Mouse (Mus musculus) forebrain, postnatal 0 days (tissue): Measurements from ENCODE around the gene Wfdc13. TPM values are rescaled to one million over a fixed set of nuclear protein-coding genes. Genes with fewer than 3 reads are reported as not detected.

Experiments
- ATAC-seq: fragments of 200-750 bp; cut with Nextera tagmentation; 2 replicates; pipeline ENCODE4 v1.8.0; 2017; ENCODE audit warnings: mild to moderate bottlenecking, moderate library complexity
- DNase-seq: peaks from one replicate; pipeline ENCODE4 v3.0.0-alpha.2; 2015
- H3K27ac ChIP-seq: fragments of 300-500 bp; sonication (generic); 2 replicates; pipeline ENCODE4 v1.5.1; 2014; ENCODE audit warnings: low read depth, mild to moderate bottlenecking, antibody characterized with exemption, low read length, moderate library complexity, mixed read lengths
- H3K27me3 ChIP-seq: fragments of 300-500 bp; sonication (generic); 2 replicates; pipeline ENCODE4 v1.6.1; 2014; ENCODE audit warnings: mild to moderate bottlenecking, low read length, mixed read lengths; ENCODE audit not compliant: insufficient read depth
- H3K36me3 ChIP-seq: fragments of 300-500 bp; sonication (generic); 2 replicates; pipeline ENCODE4 v1.6.1; 2014; ENCODE audit warnings: mild to moderate bottlenecking, moderate library complexity; ENCODE audit not compliant: insufficient read depth
- H3K4me1 ChIP-seq: fragments of 300-500 bp; sonication (generic); 2 replicates; pipeline ENCODE4 v1.6.1; 2014; ENCODE audit warnings: antibody characterized with exemption; ENCODE audit not compliant: insufficient read depth
- H3K4me2 ChIP-seq: fragments of 300-500 bp; sonication (generic); 2 replicates; pipeline ENCODE4 v1.6.1; 2014; ENCODE audit warnings: low read depth, mild to moderate bottlenecking, moderate library complexity
- H3K4me3 ChIP-seq: fragments of 300-500 bp; sonication (generic); 2 replicates; pipeline ENCODE4 v1.5.1; 2014; ENCODE audit warnings: low read depth, low read length, mixed read lengths
- H3K9ac ChIP-seq: fragments of 300-500 bp; sonication (generic); 2 replicates; pipeline ENCODE4 v1.6.1; 2014; ENCODE audit warnings: mild to moderate bottlenecking
- H3K9me3 ChIP-seq: fragments of 300-500 bp; sonication (generic); 2 replicates; pipeline ENCODE4 v1.6.1; 2016; ENCODE audit warnings: low read length
- CTCF ChIP-seq: sonication (generic); IDR thresholded peaks from 2 replicates; pipeline ENCODE4 v1.5.1; 2016; ENCODE audit warnings: antibody characterized with exemption, control low read depth, low read depth
- WGBS: fragments of 180-500 bp; shearing (Covaris S2); extraction: QIAGEN DNeasy Blood & Tissue Kit; methylation state at CpG from one replicate; pipeline ENCODE4 v1.1.7; 2014; 5-methylcytosine and 5-hydroxymethylcytosine counted together
- polyA plus RNA-seq: library from polyadenylated mRNA; unstranded; fragments of >200 nt; fragmentation: Nextera tagmentation; extraction: Ambion mirVana; gene quantifications from 2 replicates; pipeline ENCODE4 v1.2.1, GENCODE M21; 2015
- total RNA-seq: library from RNA; depleted of rRNA; stranded (reverse); fragments of >200 nt; gene quantifications from 2 replicates; pipeline ENCODE4 v1.2.3, GENCODE M21; 2014; rRNA removed

Gene Wfdc13
- total and polyA plus RNA-seq, 2 experiments from 2014 or later: not detected

DNA sequence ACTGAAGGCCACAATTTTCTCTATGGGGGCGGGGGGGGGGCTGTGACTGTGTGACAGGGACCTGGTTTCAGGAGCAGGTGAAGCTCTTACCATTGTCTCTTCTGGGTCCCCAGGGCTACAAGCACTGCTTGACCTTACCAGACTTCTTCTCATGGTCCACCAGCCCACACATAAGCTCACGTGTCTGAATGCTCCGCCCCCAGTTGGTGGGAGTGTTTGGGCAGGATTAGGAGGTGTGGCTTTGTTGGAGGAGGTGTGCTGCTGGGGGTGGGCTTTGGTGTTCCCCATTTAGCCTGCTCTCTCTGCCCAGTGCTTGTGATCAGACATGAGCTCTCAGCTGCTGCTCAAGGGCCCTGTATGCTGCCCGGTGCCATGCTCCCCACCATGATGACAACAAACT, 38.4 kb downstream of the Wfdc13 start:
- WGBS: 71% methylated on average over 4 of the region's 4 CpGs
- TF ChIP-seq CTCF: no peak
- H3K27me3 ChIP-seq: no peaks in the 10 kb centered on the region
- no peak overlapping the region for H3K4me2 ChIP-seq
- H3K9ac ChIP-seq: no peak overlapping the region
- DNase-seq (no peak), ATAC-seq (no peak)
- H3K36me3 ChIP-seq: no peaks in the 10 kb centered on the region
- no peak overlapping the region for H3K27ac ChIP-seq
- H3K9me3 ChIP-seq: no peaks in the 10 kb centered on the region
- no peak overlapping the region for H3K4me3 ChIP-seq
- H3K4me1 ChIP-seq: no peaks in the 10 kb centered on the region

GRCm38 (mm10) chr2:164725895-164726619, 41.1 kb downstream of the Wfdc13 start:
- no peaks in the 10 kb centered on the region for H3K9me3 ChIP-seq
- ATAC-seq (no peak), DNase-seq (peak; percentile 76)
- no peaks in the 10 kb centered on the region for H3K27me3 ChIP-seq
- no peak overlapping the region for H3K9ac ChIP-seq
- peak; percentile 86 for TF ChIP-seq CTCF
- WGBS: 27% methylated on average over 6 of the region's 6 CpGs
- H3K27ac ChIP-seq: no peak overlapping the region
- no peaks in the 10 kb centered on the region for H3K4me1 ChIP-seq
- H3K4me3 ChIP-seq: no peak overlapping the region
- H3K4me2 ChIP-seq: no peak overlapping the region
- H3K36me3 ChIP-seq: no peaks in the 10 kb centered on the region

- 83% methylated on average over 5 of the region's 5 CpGs for WGBS
Observed at GRCm38 (mm10) chr2:164731719-164732118, 46.8 kb downstream of the Wfdc13 start.

DNA sequence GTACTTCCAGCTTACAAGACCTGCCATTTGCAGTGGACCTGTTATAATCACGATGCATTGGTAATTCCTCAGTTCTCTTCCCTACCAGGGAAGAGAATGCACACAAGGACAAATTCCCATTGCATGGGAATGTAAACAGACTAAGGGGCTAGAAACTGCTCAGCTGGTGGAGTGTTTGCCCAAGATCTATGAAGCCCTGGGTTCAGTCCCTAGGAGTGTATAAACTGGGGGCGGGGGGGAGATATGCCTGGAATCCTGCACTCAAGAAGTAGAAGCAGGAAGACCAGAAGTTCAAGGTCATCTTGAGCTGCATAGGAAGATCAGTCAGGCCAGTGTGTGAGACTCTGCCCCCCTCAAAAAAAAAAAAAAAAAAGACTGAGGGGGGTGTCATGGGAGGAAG, 48.4 kb downstream of the Wfdc13 start:
- DNase-seq: no peak

More at GRCm38 (mm10) chr2:164731719-164732118, 46.8 kb downstream of the Wfdc13 start:
- Histone ChIP-seq H3K4me3 (no peak overlapping the region), H3K27me3 (no peaks in the 10 kb centered on the region), H3K36me3 (no peaks in the 10 kb centered on the region), H3K9ac (no peak overlapping the region), H3K27ac (no peak overlapping the region), H3K9me3 (no peaks in the 10 kb centered on the region), H3K4me2 (no peak overlapping the region), H3K4me1 (no peaks in the 10 kb centered on the region)
- ATAC-seq (no peak), DNase-seq (no peak)
- TF ChIP-seq CTCF: no peak

DNA sequence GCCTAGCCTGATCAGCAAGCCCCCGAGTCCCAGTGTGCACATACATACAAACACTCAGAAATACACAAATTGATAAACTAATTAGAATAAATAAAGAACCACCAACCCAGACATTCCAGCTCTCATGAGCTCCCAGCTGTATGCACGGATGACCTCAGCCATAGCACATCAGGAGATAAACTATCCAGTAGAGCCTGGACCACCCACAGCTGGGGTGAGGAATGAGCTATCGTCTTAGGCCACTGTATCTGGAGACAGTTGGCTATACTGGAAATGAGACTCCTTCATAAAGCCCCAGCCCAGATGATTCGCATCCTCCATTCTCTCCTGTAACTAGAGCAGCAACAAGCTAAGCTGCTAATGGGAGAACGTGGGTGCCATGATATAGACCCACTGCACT, 49.9 kb downstream of the Wfdc13 start:
- H3K27me3 ChIP-seq: no peaks in the 10 kb centered on the region
- 89% methylated on average over 5 of the region's 5 CpGs for WGBS
- H3K4me1 ChIP-seq: no peaks in the 10 kb centered on the region
- TF ChIP-seq CTCF: no peak
- H3K4me2 ChIP-seq: no peak overlapping the region
- DNase-seq (no peak), ATAC-seq (no peak)
- H3K27ac ChIP-seq: no peak overlapping the region
- H3K36me3 ChIP-seq: no peaks in the 10 kb centered on the region
- no peaks in the 10 kb centered on the region for H3K9me3 ChIP-seq
- no peak overlapping the region for H3K4me3 ChIP-seq
- no peak overlapping the region for H3K9ac ChIP-seq

More for the DNA sequence above, 48.4 kb downstream of the Wfdc13 start:
- no peak for TF ChIP-seq CTCF
- H3K27ac ChIP-seq: no peak overlapping the region
- ATAC-seq: no peak
- no peak overlapping the region for H3K4me2 ChIP-seq
- WGBS: 95% methylated on average over 2 of the region's 2 CpGs
- no peaks in the 10 kb centered on the region for H3K36me3 ChIP-seq
- H3K4me1 ChIP-seq: no peaks in the 10 kb centered on the region
- H3K9ac ChIP-seq: no peak overlapping the region
- no peak overlapping the region for H3K4me3 ChIP-seq
- H3K27me3 ChIP-seq: no peaks in the 10 kb centered on the region
- H3K9me3 ChIP-seq: no peaks in the 10 kb centered on the region

- TF ChIP-seq CTCF: no peak
- no peak overlapping the region for H3K4me2 ChIP-seq
- no peaks in the 10 kb centered on the region for H3K9me3 ChIP-seq
- ATAC-seq: no peak
- DNase-seq: no peak
- no peak overlapping the region for H3K9ac ChIP-seq
- no peaks in the 10 kb centered on the region for H3K4me1 ChIP-seq
- H3K4me3 ChIP-seq: no peak overlapping the region
- 90% methylated on average over 5 of the region's 5 CpGs for WGBS
- no peaks in the 10 kb centered on the region for H3K27me3 ChIP-seq
- H3K27ac ChIP-seq: no peak overlapping the region
- H3K36me3 ChIP-seq: no peaks in the 10 kb centered on the region
Observed at GRCm38 (mm10) chr2:164735446-164735845, 50.5 kb downstream of the Wfdc13 start.

Other genes with a start within 250 kb of the Wfdc13 start
Only the 30 nearest of the 32 such genes appear.
- 3.6 and 10.5 TPM in 2 replicates for gene Gm20458, start 224.1 kb upstream of the Wfdc13 start, total RNA-seq
- gene Gm20458, start 224.1 kb upstream of the Wfdc13 start, polyA plus RNA-seq: 10.0 and 10.7 TPM in 2 replicates
- not detected in 2 replicates for gene Trp53tg5, start 211.4 kb upstream of the Wfdc13 start, total RNA-seq
- gene Trp53tg5, start 211.4 kb upstream of the Wfdc13 start, polyA plus RNA-seq: not detected in 2 replicates
- 21.7 and 23.9 TPM in 2 replicates for gene Dbndd2, start 199.0 kb upstream of the Wfdc13 start, total RNA-seq
- 10.9 and 17.6 TPM in 2 replicates for gene Dbndd2, start 199.0 kb upstream of the Wfdc13 start, polyA plus RNA-seq
- 47.6 and 77.6 TPM in 2 replicates for gene Pigt, start 187.6 kb upstream of the Wfdc13 start, total RNA-seq
- gene Pigt, start 187.6 kb upstream of the Wfdc13 start, polyA plus RNA-seq: 91.0 and 93.8 TPM in 2 replicates
- gene Wfdc2, start 122.7 kb upstream of the Wfdc13 start, total RNA-seq: 1.5 and 6.1 TPM in 2 replicates
- 4.3 and 7.3 TPM in 2 replicates for gene Wfdc2, start 122.7 kb upstream of the Wfdc13 start, polyA plus RNA-seq
- gene Spint3, start 111.6 kb upstream of the Wfdc13 start, total RNA-seq: not detected in 2 replicates
- not detected in 2 replicates for gene Spint3, start 111.6 kb upstream of the Wfdc13 start, polyA plus RNA-seq
- gene Wfdc6a, start 99.7 kb upstream of the Wfdc13 start, total RNA-seq: not detected in 2 replicates
- 0.33 TPM in 1 of 2 replicates, not detected in the other for gene Wfdc6a, start 99.7 kb upstream of the Wfdc13 start, polyA plus RNA-seq
- not detected in 2 replicates for gene Eppin, start 91.5 kb upstream of the Wfdc13 start, total RNA-seq
- 0.19 TPM in 1 of 2 replicates, not detected in the other for gene Eppin, start 91.5 kb upstream of the Wfdc13 start, polyA plus RNA-seq
- gene Wfdc6b, start 71.6 kb upstream of the Wfdc13 start, total RNA-seq: not detected in 2 replicates
- gene Wfdc6b, start 71.6 kb upstream of the Wfdc13 start, polyA plus RNA-seq: not detected in 2 replicates
- not detected in 2 replicates for gene Wfdc8, start 71.5 kb upstream of the Wfdc13 start, total RNA-seq
- not detected in 2 replicates for gene Wfdc8, start 71.5 kb upstream of the Wfdc13 start, polyA plus RNA-seq
- gene Wfdc16, start 46.3 kb upstream of the Wfdc13 start, total RNA-seq: not detected in 2 replicates
- not detected in 2 replicates for gene Wfdc16, start 46.3 kb upstream of the Wfdc13 start, polyA plus RNA-seq
- gene Wfdc10, start 29.1 kb upstream of the Wfdc13 start, total RNA-seq: not detected in 2 replicates
- not detected in 2 replicates for gene Wfdc10, start 29.1 kb upstream of the Wfdc13 start, polyA plus RNA-seq
- not detected in 2 replicates for gene Wfdc9, start 28.5 kb upstream of the Wfdc13 start, total RNA-seq
- not detected in 2 replicates for gene Wfdc9, start 28.5 kb upstream of the Wfdc13 start, polyA plus RNA-seq
- not detected in 2 replicates for gene Wfdc11, start 11.0 kb upstream of the Wfdc13 start, total RNA-seq
- gene Wfdc11, start 11.0 kb upstream of the Wfdc13 start, polyA plus RNA-seq: not detected in 2 replicates
- gene Spint4, start 13.4 kb downstream of the Wfdc13 start, total RNA-seq: not detected in 2 replicates
- not detected in 2 replicates for gene Spint4, start 13.4 kb downstream of the Wfdc13 start, polyA plus RNA-seq
- gene Spint5, start 30.2 kb downstream of the Wfdc13 start, total RNA-seq: not detected in 2 replicates
- not detected in 2 replicates for gene Spint5, start 30.2 kb downstream of the Wfdc13 start, polyA plus RNA-seq
- 0.54 and 0.81 TPM in 2 replicates for gene Wfdc3, start 60.8 kb downstream of the Wfdc13 start, total RNA-seq
- 0.89 and 1.1 TPM in 2 replicates for gene Wfdc3, start 60.8 kb downstream of the Wfdc13 start, polyA plus RNA-seq
- gene Dnttip1, start 60.9 kb downstream of the Wfdc13 start, total RNA-seq: 23.2 and 26.1 TPM in 2 replicates
- 52.3 and 60.1 TPM in 2 replicates for gene Dnttip1, start 60.9 kb downstream of the Wfdc13 start, polyA plus RNA-seq
- 24.9 and 29.2 TPM in 2 replicates for gene Ube2c, start 84.8 kb downstream of the Wfdc13 start, total RNA-seq
- 30.9 and 38.4 TPM in 2 replicates for gene Ube2c, start 84.8 kb downstream of the Wfdc13 start, polyA plus RNA-seq
- 0.38 and 2.9 TPM in 2 replicates for gene Tnnc2, start 94.9 kb downstream of the Wfdc13 start, total RNA-seq
- gene Tnnc2, start 94.9 kb downstream of the Wfdc13 start, polyA plus RNA-seq: 0.50 and 0.63 TPM in 2 replicates
- 72.0 and 77.5 TPM in 2 replicates for gene Snx21, start 100.7 kb downstream of the Wfdc13 start, total RNA-seq
- 48.5 and 50.2 TPM in 2 replicates for gene Snx21, start 100.7 kb downstream of the Wfdc13 start, polyA plus RNA-seq
- 17.4 and 23.0 TPM in 2 replicates for gene Acot8, start 119.8 kb downstream of the Wfdc13 start, total RNA-seq
- gene Acot8, start 119.8 kb downstream of the Wfdc13 start, polyA plus RNA-seq: 13.7 and 17.1 TPM in 2 replicates
- 5.5 and 6.7 TPM in 2 replicates for gene Zswim3, start 120.0 kb downstream of the Wfdc13 start, total RNA-seq
- gene Zswim3, start 120.0 kb downstream of the Wfdc13 start, polyA plus RNA-seq: 2.6 and 5.2 TPM in 2 replicates
- 11.2 and 18.6 TPM in 2 replicates for gene Zswim1, start 137.6 kb downstream of the Wfdc13 start, total RNA-seq
- gene Zswim1, start 137.6 kb downstream of the Wfdc13 start, polyA plus RNA-seq: 27.5 and 32.6 TPM in 2 replicates
- 0.62 and 1.00 TPM in 2 replicates for gene Spata25, start 143.4 kb downstream of the Wfdc13 start, total RNA-seq
- not detected in 2 replicates for gene Spata25, start 143.4 kb downstream of the Wfdc13 start, polyA plus RNA-seq
- 86.2 and 93.8 TPM in 2 replicates for gene Ctsa, start 147.8 kb downstream of the Wfdc13 start, total RNA-seq
- 83.5 and 95.3 TPM in 2 replicates for gene Ctsa, start 147.8 kb downstream of the Wfdc13 start, polyA plus RNA-seq
- gene Neurl2, start 148.3 kb downstream of the Wfdc13 start, total RNA-seq: 5.0 and 5.4 TPM in 2 replicates
- 4.7 and 6.4 TPM in 2 replicates for gene Neurl2, start 148.3 kb downstream of the Wfdc13 start, polyA plus RNA-seq
- gene Pltp, start 172.6 kb downstream of the Wfdc13 start, total RNA-seq: 28.2 and 43.4 TPM in 2 replicates
- gene Pltp, start 172.6 kb downstream of the Wfdc13 start, polyA plus RNA-seq: 67.9 and 80.7 TPM in 2 replicates
- gene Pcif1, start 194.2 kb downstream of the Wfdc13 start, total RNA-seq: 67.3 and 82.2 TPM in 2 replicates
- 104 and 115 TPM in 2 replicates for gene Pcif1, start 194.2 kb downstream of the Wfdc13 start, polyA plus RNA-seq
- gene Zfp335, start 226.7 kb downstream of the Wfdc13 start, total RNA-seq: 20.9 and 26.0 TPM in 2 replicates
- 10.0 and 11.2 TPM in 2 replicates for gene Zfp335, start 226.7 kb downstream of the Wfdc13 start, polyA plus RNA-seq